Mouse (Mus musculus) intestine, embryonic 15.5 days (tissue): ENCODE results near the gene Dyrk1a. TPM values are rescaled to one million over a fixed set of nuclear protein-coding genes. Genes with fewer than 3 reads are reported as not detected.

Experiments used
- ATAC-seq: fragments of 200-750 bp; cut with Nextera tagmentation; 2 replicates; pipeline ENCODE4 v1.8.0; 2017; ENCODE audit warnings: moderate TSS enrichment, moderate library complexity
- H3K27ac ChIP-seq: fragments of 300-500 bp; sonication (generic); 2 replicates; pipeline ENCODE4 v1.5.1; 2015; ENCODE audit warnings: mild to moderate bottlenecking, inconsistent platforms
- H3K27me3 ChIP-seq: fragments of 300-500 bp; sonication (generic); replicated peaks from 2 replicates; pipeline ENCODE4 v1.6.1; 2015; ENCODE audit warnings: inconsistent platforms
- H3K36me3 ChIP-seq: fragments of 300-500 bp; sonication (generic); 2 replicates; pipeline ENCODE4 v1.6.1; 2015; ENCODE audit warnings: inconsistent platforms
- H3K4me1 ChIP-seq: fragments of 300-500 bp; sonication (generic); replicated peaks from 2 replicates; pipeline ENCODE4 v1.6.1; 2015; ENCODE audit warnings: inconsistent platforms
- H3K4me2 ChIP-seq: fragments of 300-500 bp; sonication (generic); replicated peaks from 2 replicates; pipeline ENCODE4 v1.6.1; 2015; ENCODE audit warnings: mild to moderate bottlenecking, inconsistent platforms
- H3K4me3 ChIP-seq: fragments of 300-500 bp; sonication (generic); replicated peaks from 2 replicates; pipeline ENCODE4 v1.5.1; 2015; ENCODE audit warnings: inconsistent platforms
- H3K9ac ChIP-seq: fragments of 300-500 bp; sonication (generic); 2 replicates; pipeline ENCODE4 v1.6.1; 2015; ENCODE audit warnings: inconsistent platforms
- H3K9me3 ChIP-seq: fragments of 300-500 bp; sonication (generic); 2 replicates; pipeline ENCODE4 v1.6.1; 2016; ENCODE audit warnings: inconsistent platforms
- WGBS: fragments of 180-500 bp; shearing (Covaris S2); methylation state at CpG from one replicate; pipeline ENCODE4 v1.1.7; 2015; 5-methylcytosine and 5-hydroxymethylcytosine counted together
- polyA plus RNA-seq: library from polyadenylated mRNA; unstranded; fragments of >200 nt; fragmentation: Nextera tagmentation; extraction: Ambion mirVana; gene quantifications from 2 replicates; pipeline ENCODE4 v1.2.1, GENCODE M21; 2015

Dyrk1a gene
- polyA plus RNA-seq, 1 experiment from 2014 or later: 8.1 TPM

DNA sequence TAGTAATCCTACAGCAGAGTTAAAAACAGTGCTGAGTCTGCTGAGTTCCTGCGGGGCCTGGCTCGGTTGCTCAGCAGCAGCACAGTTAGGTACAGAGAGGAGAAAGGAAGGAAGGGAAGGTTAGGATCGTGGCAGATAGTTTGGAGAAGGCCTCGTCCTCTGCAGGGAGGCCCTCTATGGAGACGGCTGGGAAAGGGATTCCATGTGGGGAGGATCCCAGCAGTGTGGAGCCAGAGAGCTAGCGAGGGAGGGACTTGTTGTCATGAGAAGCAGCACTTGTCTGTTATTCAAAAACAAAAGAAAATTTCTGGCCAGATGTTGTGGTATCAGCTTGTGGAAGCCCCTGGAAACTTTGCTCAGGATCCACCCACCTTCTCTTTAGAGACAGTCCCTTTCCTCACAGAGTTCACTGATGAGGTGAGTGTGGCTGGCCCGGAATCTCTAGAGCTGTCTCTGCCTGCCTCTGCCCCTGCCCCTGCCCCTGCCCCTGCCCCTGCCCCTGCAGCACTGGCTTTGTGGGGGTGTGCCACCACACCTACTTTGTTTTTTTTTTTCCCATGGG, 11.1 kb downstream of the Dyrk1a start:
- no peak overlapping the region for H3K9ac ChIP-seq
- H3K4me3 ChIP-seq: no peak overlapping the region
- peak; percentile 42; the same call in 1 of the 2 replicates for ATAC-seq
- H3K9me3 ChIP-seq: no peaks in the 10 kb centered on the region
- WGBS: 26% methylated on average over 7 of the region's 7 CpGs
- H3K4me1 ChIP-seq: peaks cover 33% of the 10 kb centered on the region
- no peak overlapping the region for H3K4me2 ChIP-seq
- peak overlapping the region; percentile 28; the same call in 1 of the 2 replicates for H3K27ac ChIP-seq
- H3K27me3 ChIP-seq: no peaks in the 10 kb centered on the region
- H3K36me3 ChIP-seq: no peaks in the 10 kb centered on the region

DNA sequence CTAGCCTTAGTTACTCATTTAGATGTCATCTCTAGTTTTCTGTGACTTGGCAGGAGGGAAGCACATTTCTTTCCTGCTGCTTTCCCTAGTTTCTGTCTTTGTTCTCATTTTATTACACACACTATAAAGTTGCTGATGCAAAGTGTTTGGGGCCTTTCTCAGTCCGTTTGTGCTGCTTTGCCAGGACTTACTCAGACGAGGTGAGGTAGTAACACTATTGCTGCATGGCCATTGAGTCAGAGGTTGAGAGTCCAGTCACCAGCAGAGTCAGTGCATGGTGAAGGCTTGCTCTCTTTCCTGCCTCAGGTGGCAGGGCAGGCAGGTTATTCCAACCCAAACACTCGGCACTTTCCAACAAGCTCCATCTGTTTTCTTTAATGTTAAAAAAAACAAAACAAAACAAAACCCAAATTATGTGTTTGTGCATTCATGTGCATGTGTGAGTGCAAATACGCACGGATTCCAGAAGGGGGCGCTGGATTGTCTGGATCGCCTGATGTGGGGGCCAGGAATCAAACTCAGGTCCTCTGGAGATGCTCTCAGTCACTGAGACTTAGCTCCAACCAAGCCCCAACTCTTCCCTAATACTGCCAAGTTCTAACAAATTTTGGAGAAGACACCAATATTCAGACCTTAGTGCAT, 16.7 kb downstream of the Dyrk1a start:
- no peak overlapping the region for H3K27ac ChIP-seq
- 0 out of 2 replicates have a peak, but pooled peaks have one; percentile 35 for ATAC-seq

DNA sequence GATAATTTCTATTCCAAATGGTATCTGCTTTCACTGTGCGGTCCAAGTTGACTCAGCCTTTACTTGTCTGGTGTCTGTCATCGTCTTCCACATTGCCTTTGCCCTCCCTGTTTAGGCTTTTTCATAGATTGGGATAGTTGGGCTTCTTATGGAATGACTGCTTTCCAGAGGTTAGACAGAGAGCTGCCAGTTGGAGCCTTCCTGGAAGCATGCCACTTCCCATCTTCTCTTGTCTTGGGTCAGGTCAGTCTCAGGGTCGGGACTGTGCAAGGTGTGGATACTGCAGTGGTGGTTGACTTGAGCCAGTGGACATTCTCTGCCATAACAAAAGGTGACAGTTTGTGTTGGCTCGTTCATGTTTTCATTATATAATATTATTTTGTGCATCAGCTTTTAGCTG, 17.7 kb downstream of the Dyrk1a start:
- Histone ChIP-seq H3K4me3 (no peak overlapping the region), H3K4me1 (peaks cover 51% of the 10 kb centered on the region), H3K27ac (no peak overlapping the region), H3K4me2 (no peak overlapping the region), H3K27me3 (no peaks in the 10 kb centered on the region), H3K36me3 (no peaks in the 10 kb centered on the region), H3K9me3 (no peaks in the 10 kb centered on the region), H3K9ac (no peak overlapping the region)
- 62% methylated on average over 4 of the region's 4 CpGs for WGBS
- ATAC-seq: no peak

More for the DNA sequence above, 16.7 kb downstream of the Dyrk1a start:
- Histone ChIP-seq H3K4me1 (peaks cover 53% of the 10 kb centered on the region), H3K9ac (no peak overlapping the region), H3K4me3 (no peak overlapping the region), H3K27me3 (no peaks in the 10 kb centered on the region), H3K9me3 (no peaks in the 10 kb centered on the region), H3K36me3 (no peaks in the 10 kb centered on the region), H3K4me2 (no peak overlapping the region)
- WGBS: 59% methylated on average over 7 of the region's 7 CpGs

GRCm38 (mm10) chr16:94588171-94588570, 18.4 kb downstream of the Dyrk1a start:
- WGBS: 40% methylated on average over 8 of the region's 8 CpGs
- H3K9ac ChIP-seq: no peak overlapping the region
- H3K36me3 ChIP-seq: no peaks in the 10 kb centered on the region
- H3K27ac ChIP-seq: no peak overlapping the region
- no peak overlapping the region for H3K4me2 ChIP-seq
- H3K9me3 ChIP-seq: no peaks in the 10 kb centered on the region
- no peak overlapping the region for H3K4me3 ChIP-seq
- H3K27me3 ChIP-seq: no peaks in the 10 kb centered on the region
- ATAC-seq: peak; percentile 74
- H3K4me1 ChIP-seq: peaks cover 51% of the 10 kb centered on the region

GRCm38 (mm10) chr16:94588974-94589373, 19.2 kb downstream of the Dyrk1a start:
- no peak overlapping the region for H3K9ac ChIP-seq
- H3K4me1 ChIP-seq: peaks cover 51% of the 10 kb centered on the region
- no peak for ATAC-seq
- H3K4me3 ChIP-seq: no peak overlapping the region
- no peak overlapping the region for H3K4me2 ChIP-seq
- H3K36me3 ChIP-seq: no peaks in the 10 kb centered on the region
- peak overlapping the region; percentile 22; the same call in 1 of the 2 replicates for H3K27ac ChIP-seq
- H3K9me3 ChIP-seq: no peaks in the 10 kb centered on the region
- 72% methylated on average over 6 of the region's 6 CpGs for WGBS
- H3K27me3 ChIP-seq: no peaks in the 10 kb centered on the region

- H3K9me3 ChIP-seq: no peaks in the 10 kb centered on the region
- peaks cover 51% of the 10 kb centered on the region for H3K4me1 ChIP-seq
- no peaks in the 10 kb centered on the region for H3K36me3 ChIP-seq
- no peak overlapping the region for H3K4me3 ChIP-seq
- ATAC-seq: no peak; the same call in 1 of the 2 replicates
- WGBS: 81% methylated on average over 1 of the region's 1 CpGs
- H3K27me3 ChIP-seq: no peaks in the 10 kb centered on the region
- H3K27ac ChIP-seq: no peak overlapping the region
- H3K9ac ChIP-seq: no peak overlapping the region
- H3K4me2 ChIP-seq: no peak overlapping the region
These were observed 19.8 kb downstream of the Dyrk1a start for GRCm38 (mm10) chr16:94589648-94590047.

DNA sequence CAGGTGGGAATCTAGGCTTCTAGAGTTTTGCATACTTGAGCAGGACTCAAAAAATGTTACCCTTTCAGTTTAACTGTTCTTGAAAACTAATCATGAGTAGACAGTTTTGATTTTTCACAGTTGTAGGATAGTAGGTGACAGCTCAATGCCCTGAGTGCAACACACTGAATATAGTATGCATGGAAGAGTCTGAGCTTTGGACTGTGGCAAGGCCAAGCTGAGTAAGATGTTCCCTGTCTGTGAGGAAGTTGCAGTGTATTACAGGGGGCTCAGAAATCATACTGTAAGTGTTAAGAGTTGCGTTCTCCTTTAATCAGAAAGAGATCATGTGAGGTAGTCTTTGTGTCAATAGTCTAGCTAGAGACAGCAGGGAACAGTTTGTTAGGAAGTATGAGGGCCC, 20.4 kb downstream of the Dyrk1a start:
- H3K9ac ChIP-seq: no peak overlapping the region
- no peaks in the 10 kb centered on the region for H3K27me3 ChIP-seq
- WGBS: 79% methylated on average over 1 of the region's 1 CpGs
- H3K9me3 ChIP-seq: no peaks in the 10 kb centered on the region
- peaks cover 49% of the 10 kb centered on the region for H3K4me1 ChIP-seq
- H3K4me2 ChIP-seq: no peak overlapping the region
- no peak overlapping the region; the same call in 1 of the 2 replicates for H3K27ac ChIP-seq
- ATAC-seq: 0 out of 2 replicates have a peak, but pooled peaks have one; percentile 50
- no peak overlapping the region for H3K4me3 ChIP-seq
- no peaks in the 10 kb centered on the region for H3K36me3 ChIP-seq

DNA sequence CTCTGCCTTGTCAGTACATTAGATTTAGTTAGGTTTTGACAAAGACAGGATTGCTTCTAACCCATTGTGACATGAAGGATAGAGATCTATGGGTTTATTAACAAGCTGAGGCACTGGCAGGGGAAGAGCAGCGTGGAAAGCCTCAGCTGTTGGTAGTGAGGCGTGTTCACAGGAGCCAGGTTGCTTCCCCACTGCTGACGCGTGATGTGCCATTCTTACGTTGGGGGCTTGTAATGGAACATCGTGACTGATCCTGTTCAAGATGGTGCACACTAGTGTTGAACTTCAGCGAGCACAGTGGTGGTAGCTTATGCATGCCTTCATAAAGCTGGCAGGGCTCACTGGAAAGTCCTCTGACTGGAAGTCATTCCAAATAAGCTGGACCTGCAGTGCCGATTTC, 21.2 kb downstream of the Dyrk1a start:
- H3K4me1 ChIP-seq: peaks cover 47% of the 10 kb centered on the region

DNA sequence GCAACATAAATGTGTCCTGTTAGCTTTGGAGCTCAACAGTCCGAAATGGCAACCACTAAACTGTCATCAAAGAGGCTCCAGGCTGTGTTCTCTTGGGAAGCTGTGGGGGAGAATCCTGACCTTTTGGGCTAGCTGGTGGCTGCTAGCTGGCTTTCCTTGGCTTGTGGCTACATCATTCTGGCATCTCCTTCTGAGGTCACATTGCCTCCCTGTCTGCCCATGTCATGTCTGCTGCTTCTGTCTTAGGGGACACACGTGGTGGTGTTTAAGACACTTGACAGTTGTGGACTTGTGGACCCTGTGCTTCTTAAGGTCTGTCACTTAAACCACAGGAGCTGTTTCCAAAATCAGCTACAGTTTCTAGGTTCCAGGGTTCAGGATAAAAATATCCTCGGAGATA, 21.7 kb downstream of the Dyrk1a start:
- no peak overlapping the region for H3K4me2 ChIP-seq
- no peaks in the 10 kb centered on the region for H3K9me3 ChIP-seq
- no peak overlapping the region for H3K4me3 ChIP-seq
- H3K27me3 ChIP-seq: no peaks in the 10 kb centered on the region
- ATAC-seq: no peak
- no peak overlapping the region for H3K27ac ChIP-seq
- H3K4me1 ChIP-seq: peaks cover 41% of the 10 kb centered on the region
- no peaks in the 10 kb centered on the region for H3K36me3 ChIP-seq
- 67% methylated on average over 3 of the region's 3 CpGs for WGBS
- no peak overlapping the region for H3K9ac ChIP-seq

More for the DNA sequence above, 21.2 kb downstream of the Dyrk1a start:
- no peak overlapping the region for H3K9ac ChIP-seq
- no peak overlapping the region for H3K4me2 ChIP-seq
- no peak overlapping the region for H3K4me3 ChIP-seq
- WGBS: 81% methylated on average over 8 of the region's 8 CpGs
- H3K27me3 ChIP-seq: no peaks in the 10 kb centered on the region
- ATAC-seq: no peak
- H3K36me3 ChIP-seq: no peaks in the 10 kb centered on the region
- no peak overlapping the region for H3K27ac ChIP-seq
- no peaks in the 10 kb centered on the region for H3K9me3 ChIP-seq

DNA sequence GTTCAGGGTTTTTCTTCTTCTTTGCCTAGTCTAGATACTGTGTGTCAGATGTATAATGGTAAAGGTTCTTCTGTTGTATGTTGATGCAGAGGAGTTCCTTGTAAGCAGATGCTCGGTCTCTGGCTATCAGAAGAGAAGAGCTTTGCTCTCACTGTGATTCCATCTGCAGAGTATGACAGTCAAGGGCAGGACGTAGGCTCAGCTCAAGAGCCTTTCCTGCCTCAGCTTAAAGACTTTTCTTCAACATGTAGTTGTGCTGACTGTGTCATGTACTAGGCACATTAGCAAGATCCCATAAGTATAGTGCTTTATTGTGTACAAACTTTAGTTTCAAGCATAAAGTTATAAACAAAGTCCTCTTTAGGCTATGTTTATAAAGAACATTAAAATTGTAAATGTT, 26.8 kb downstream of the Dyrk1a start:
- H3K27ac ChIP-seq: no peak overlapping the region
- no peak overlapping the region for H3K4me3 ChIP-seq
- H3K27me3 ChIP-seq: no peaks in the 10 kb centered on the region
- H3K9ac ChIP-seq: no peak overlapping the region
- WGBS: 57% methylated on average over 2 of the region's 2 CpGs
- no peak for ATAC-seq
- no peak overlapping the region for H3K4me2 ChIP-seq
- H3K4me1 ChIP-seq: peaks cover 38% of the 10 kb centered on the region
- H3K36me3 ChIP-seq: no peaks in the 10 kb centered on the region
- H3K9me3 ChIP-seq: no peaks in the 10 kb centered on the region

DNA sequence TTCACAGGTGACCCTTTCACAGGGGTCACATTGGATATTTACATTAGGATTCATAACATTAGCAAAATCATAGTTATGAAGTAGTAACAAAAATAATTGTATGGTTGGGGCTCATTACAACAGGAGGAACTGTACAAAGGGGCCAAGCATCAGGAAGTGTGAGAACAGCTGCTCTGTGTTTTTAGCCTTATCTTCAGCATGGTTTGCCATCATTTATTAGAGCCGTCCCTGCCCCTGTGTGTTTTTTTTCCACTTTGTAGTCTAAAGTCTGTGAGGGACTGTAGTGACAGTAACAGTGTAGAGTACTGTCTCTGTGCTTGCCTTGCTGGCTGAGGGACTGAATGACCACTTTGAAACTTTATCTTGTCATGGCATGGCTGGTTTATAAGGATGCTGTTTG, 27.8 kb downstream of the Dyrk1a start:
- Histone ChIP-seq H3K4me1 (peaks cover 48% of the 10 kb centered on the region), H3K9ac (no peak overlapping the region), H3K4me2 (no peak overlapping the region), H3K27me3 (no peaks in the 10 kb centered on the region), H3K27ac (no peak overlapping the region), H3K36me3 (no peaks in the 10 kb centered on the region), H3K4me3 (no peak overlapping the region), H3K9me3 (no peaks in the 10 kb centered on the region)
- no peak for ATAC-seq
- 3% methylated on average over 1 of the region's 1 CpGs for WGBS

- Histone ChIP-seq H3K36me3 (no peaks in the 10 kb centered on the region), H3K4me1 (peaks cover 60% of the 10 kb centered on the region)
- ATAC-seq: no peak
These were observed 30.3 kb downstream of the Dyrk1a start for GRCm38 (mm10) chr16:94599977-94600724.

More at GRCm38 (mm10) chr16:94599977-94600724, 30.3 kb downstream of the Dyrk1a start:
- 30% methylated on average over 6 of the region's 6 CpGs for WGBS
- Histone ChIP-seq H3K9ac (no peak overlapping the region), H3K9me3 (no peaks in the 10 kb centered on the region), H3K4me3 (no peak overlapping the region), H3K27ac (no peak overlapping the region), H3K4me2 (no peak overlapping the region), H3K27me3 (no peaks in the 10 kb centered on the region)
